Mouse (Mus musculus) kidney, embryonic 16.5 days (tissue): ENCODE measurements around the gene Mettl1. TPM values are rescaled to one million over a fixed set of nuclear protein-coding genes. Genes with fewer than 3 reads are reported as not detected.
"Not testable (repeated sequence)": the region's sequence is repeated elsewhere in the genome, so short reads cannot be mapped to it uniquely, and the experiment has no call there.

Experiments
- ATAC-seq: fragments of 200-750 bp; cut with Nextera tagmentation; 2 replicates; pipeline ENCODE4 v1.8.0; 2017; ENCODE audit warnings: moderate TSS enrichment; ENCODE audit not compliant: low FRiP score, low TSS enrichment
- H3K27ac ChIP-seq: fragments of 300-500 bp; sonication (generic); 2 replicates; pipeline ENCODE4 v1.5.1; 2014; ENCODE audit warnings: low read length
- H3K27me3 ChIP-seq: fragments of 300-500 bp; sonication (generic); 2 replicates; pipeline ENCODE4 v1.6.1; 2014; ENCODE audit warnings: low read length, control low read depth, mixed read lengths; ENCODE audit not compliant: insufficient read depth
- H3K36me3 ChIP-seq: fragments of 300-500 bp; sonication (generic); 2 replicates; pipeline ENCODE4 v1.6.1; 2014; ENCODE audit warnings: low read length, control low read depth, mixed read lengths; ENCODE audit not compliant: insufficient read depth
- H3K4me1 ChIP-seq: fragments of 300-500 bp; sonication (generic); 2 replicates; pipeline ENCODE4 v1.6.1; 2014; ENCODE audit warnings: low read length, control low read depth, mixed read lengths; ENCODE audit not compliant: insufficient read depth
- H3K4me2 ChIP-seq: fragments of 300-500 bp; sonication (generic); replicated peaks from 2 replicates; pipeline ENCODE4 v1.6.1; 2014; ENCODE audit warnings: low read depth, low read length
- H3K4me3 ChIP-seq: fragments of 300-500 bp; sonication (generic); 2 replicates; pipeline ENCODE4 v1.5.1; 2014; ENCODE audit warnings: mild to moderate bottlenecking, low read length
- H3K9ac ChIP-seq: fragments of 300-500 bp; sonication (generic); replicated peaks from 2 replicates; pipeline ENCODE4 v1.6.1; 2014; ENCODE audit warnings: low read length
- H3K9me3 ChIP-seq: fragments of 300-500 bp; sonication (generic); 2 replicates; pipeline ENCODE4 v1.6.1; 2016; ENCODE audit warnings: low read length, control low read depth
- WGBS: fragments of 180-500 bp; shearing (Covaris S2); extraction: QIAGEN DNeasy Blood & Tissue Kit; methylation state at CpG from one replicate; pipeline ENCODE4 v1.1.7; 2014; 5-methylcytosine and 5-hydroxymethylcytosine counted together
- polyA plus RNA-seq: library from polyadenylated mRNA; unstranded; fragments of >200 nt; fragmentation: Nextera tagmentation; extraction: Ambion mirVana; gene quantifications from 2 replicates; pipeline ENCODE4 v1.2.1, GENCODE M21; 2015

Gene Mettl1
- polyA plus RNA-seq, 1 experiment from 2014 or later: 52.8 TPM

- no peak; the same call in 1 of the 2 replicates for ATAC-seq
- WGBS: 10% methylated on average over 37 of the region's 37 CpGs
- peak overlapping the region; percentile 72 for H3K4me2 ChIP-seq
- peak overlapping the region; percentile 78 for H3K4me3 ChIP-seq
- peak overlapping the region; percentile 96 for H3K9ac ChIP-seq
- H3K27me3 ChIP-seq: peaks cover 7% of the 10 kb centered on the region; the same call in 1 of the 2 replicates
- H3K27ac ChIP-seq: peak overlapping the region; percentile 83
- H3K9me3 ChIP-seq: no peaks in the 10 kb centered on the region
- peaks cover 34% of the 10 kb centered on the region for H3K4me1 ChIP-seq
- peaks cover 37% of the 10 kb centered on the region for H3K36me3 ChIP-seq
Observed at GRCm38 (mm10) chr10:127063913-127064870, 23.0 kb downstream of the Mettl1 start.

GRCm38 (mm10) chr10:127065981-127066380 is 24.8 kb downstream of the Mettl1 start:
- WGBS: 89% methylated on average over 9 of the region's 9 CpGs
- no peak overlapping the region for H3K27ac ChIP-seq

GRCm38 (mm10) chr10:127066519-127067018 is 25.4 kb downstream of the Mettl1 start:
- WGBS: 90% methylated on average over 14 of the region's 14 CpGs
- no peak overlapping the region for H3K9ac ChIP-seq
- no peak for ATAC-seq
- H3K4me1 ChIP-seq: peaks cover 37% of the 10 kb centered on the region
- no peak overlapping the region for H3K27ac ChIP-seq
- H3K4me3 ChIP-seq: no peak overlapping the region
- H3K9me3 ChIP-seq: no peaks in the 10 kb centered on the region
- H3K4me2 ChIP-seq: no peak overlapping the region
- no peaks in the 10 kb centered on the region; the same call in 1 of the 2 replicates for H3K27me3 ChIP-seq
- H3K36me3 ChIP-seq: peaks cover 37% of the 10 kb centered on the region

More at GRCm38 (mm10) chr10:127065981-127066380, 24.8 kb downstream of the Mettl1 start:
- Histone ChIP-seq H3K27me3 (no peaks in the 10 kb centered on the region; the same call in 1 of the 2 replicates), H3K4me3 (no peak overlapping the region), H3K4me2 (no peak overlapping the region), H3K9me3 (no peaks in the 10 kb centered on the region), H3K4me1 (peaks cover 33% of the 10 kb centered on the region), H3K36me3 (peaks cover 37% of the 10 kb centered on the region), H3K9ac (no peak overlapping the region)
- ATAC-seq: no peak

GRCm38 (mm10) chr10:127068360-127069038 is 27.3 kb downstream of the Mettl1 start:
- H3K9ac ChIP-seq: peak overlapping the region; percentile 82
- peak overlapping the region; percentile 96; the same call in 1 of the 2 replicates for H3K27ac ChIP-seq
- WGBS: 72% methylated on average over 9 of the region's 9 CpGs
- H3K4me1 ChIP-seq: peaks cover 30% of the 10 kb centered on the region
- H3K4me2 ChIP-seq: peak overlapping the region; percentile 82
- H3K36me3 ChIP-seq: peaks cover 37% of the 10 kb centered on the region
- H3K27me3 ChIP-seq: no peaks in the 10 kb centered on the region
- no peak for ATAC-seq
- no peaks in the 10 kb centered on the region for H3K9me3 ChIP-seq
- peak overlapping the region; percentile 75 for H3K4me3 ChIP-seq

GRCm38 (mm10) chr10:127069281-127070189 is 28.3 kb downstream of the Mettl1 start:
- WGBS: 5% methylated on average over 30 of the region's 30 CpGs
- Histone ChIP-seq H3K4me2 (peak overlapping the region; percentile 82), H3K9me3 (no peaks in the 10 kb centered on the region), H3K27me3 (no peaks in the 10 kb centered on the region), H3K9ac (peak overlapping the region; percentile 82), H3K27ac (peak overlapping the region; percentile 96), H3K36me3 (peaks cover 37% of the 10 kb centered on the region), H3K4me3 (peak overlapping the region; percentile 75), H3K4me1 (peaks cover 30% of the 10 kb centered on the region)
- peak; percentile 64 for ATAC-seq

- Histone ChIP-seq H3K9me3 (no peaks in the 10 kb centered on the region), H3K36me3 (peaks cover 29% of the 10 kb centered on the region), H3K27ac (peak within 1 kb of the TSS; percentile 96), H3K4me1 (peaks cover 23% of the 10 kb centered on the region), H3K27me3 (0 out of 2 replicates have a peak, but pooled peaks cover 7% of the 10 kb centered on the region), H3K4me2 (peak within 1 kb of the TSS; percentile 82), H3K4me3 (peak within 1 kb of the TSS; percentile 75), H3K9ac (peak within 1 kb of the TSS; percentile 82)
- peak; percentile 93 for ATAC-seq
- WGBS: 1% methylated on average over 36 of the region's 36 CpGs
Observed at GRCm38 (mm10) chr10:127070190-127071121, 29.2 kb downstream of the Mettl1 start, which contains the start of gene Tspan31. Tspan31 (minus strand) TSS chr10:127070264.

GRCm38 (mm10) chr10:127071203-127071602 is 30.0 kb downstream of the Mettl1 start:
- Histone ChIP-seq H3K27me3 (peaks cover 10% of the 10 kb centered on the region), H3K9ac (peak overlapping the region; percentile 82), H3K4me1 (peaks cover 23% of the 10 kb centered on the region), H3K36me3 (peaks cover 22% of the 10 kb centered on the region), H3K4me2 (peak overlapping the region; percentile 82), H3K4me3 (peak overlapping the region; percentile 75), H3K27ac (no peak overlapping the region), H3K9me3 (no peaks in the 10 kb centered on the region)
- ATAC-seq: no peak
- WGBS: 75% methylated on average over 9 of the region's 9 CpGs

GRCm38 (mm10) chr10:127072270-127072669 is 31.1 kb downstream of the Mettl1 start:
- H3K4me3 ChIP-seq, ATAC-seq, H3K27ac ChIP-seq, H3K4me2 ChIP-seq, H3K9me3 ChIP-seq, H3K9ac ChIP-seq: not testable (repeated sequence)
- Histone ChIP-seq H3K27me3 (peaks cover 20% of the 10 kb centered on the region), H3K36me3 (peaks cover 11% of the 10 kb centered on the region), H3K4me1 (peaks cover 23% of the 10 kb centered on the region)
- WGBS: 89% methylated on average over 4 of the region's 4 CpGs
